Mouse (Mus musculus) G1E-ER4 (cell line): ENCODE results near the gene Mymx. TPM values are rescaled to one million over a fixed set of nuclear protein-coding genes. Genes with fewer than 3 reads are reported as not detected.

ENCODE experiments used
- GATA1 ChIP-seq: IDR thresholded peaks from one replicate; pipeline ENCODE4 v1.8.0; 2012; ENCODE audit warnings: low read length, inconsistent platforms
- polyA plus RNA-seq: library from polyadenylated mRNA; stranded (reverse); fragments of >175 nt; gene quantifications from 2 replicates; pipeline ENCODE4 v1.2.3, GENCODE M21; 2012

Gene Mymx
- polyA plus RNA-seq, 1 experiment = not detected

DNA sequence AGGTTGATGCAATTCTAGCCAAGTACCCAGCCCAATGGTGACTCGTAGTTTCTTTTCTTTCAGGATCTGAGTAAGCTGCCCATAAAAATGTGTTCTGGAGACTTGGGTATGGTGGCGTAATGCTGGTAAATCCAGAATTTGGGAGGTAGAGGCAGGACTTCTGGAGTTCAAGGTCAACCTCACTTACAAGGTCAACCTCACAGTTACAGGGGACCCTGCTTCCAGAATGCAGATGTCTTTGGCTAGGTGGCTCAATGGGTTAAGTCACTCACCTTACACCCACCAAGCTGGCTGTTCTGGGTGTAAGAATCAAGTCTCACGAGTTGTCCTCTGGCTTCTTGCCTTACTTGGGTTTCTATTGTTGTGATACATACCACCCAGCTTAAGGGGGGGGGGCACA is 14.8 kb upstream of the Mymx start:
- no peak for TF ChIP-seq GATA1

DNA sequence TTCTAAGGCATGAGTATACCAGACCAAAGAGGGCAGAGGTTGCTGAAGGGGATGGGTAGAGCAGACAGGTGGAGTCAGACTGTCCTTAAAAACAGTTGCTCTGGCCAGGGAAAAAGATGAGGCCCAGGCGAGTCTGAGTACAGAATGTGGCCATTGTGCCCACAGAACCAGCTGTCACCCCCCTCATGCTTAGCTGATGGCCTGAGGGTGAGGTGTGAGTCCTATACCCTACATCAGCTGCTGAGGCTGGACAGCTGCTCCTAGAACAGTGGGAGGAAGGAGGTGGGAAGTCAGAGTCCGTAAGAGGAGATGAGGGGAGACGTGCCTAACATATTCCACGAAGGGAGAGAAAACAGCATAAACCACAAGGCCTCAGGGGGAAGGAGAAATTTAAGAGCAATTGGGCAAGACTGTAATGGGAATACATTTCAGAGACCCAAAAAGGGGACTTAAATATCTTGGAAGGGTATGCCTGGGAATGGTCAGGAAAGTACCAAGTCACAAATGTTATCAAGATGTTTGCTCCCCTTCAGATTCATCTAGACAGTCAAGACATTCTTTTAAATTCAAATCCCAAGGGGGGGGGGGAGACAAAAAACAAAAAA is 14.2 kb upstream of the Mymx start:
- TF ChIP-seq GATA1 = no peak

DNA sequence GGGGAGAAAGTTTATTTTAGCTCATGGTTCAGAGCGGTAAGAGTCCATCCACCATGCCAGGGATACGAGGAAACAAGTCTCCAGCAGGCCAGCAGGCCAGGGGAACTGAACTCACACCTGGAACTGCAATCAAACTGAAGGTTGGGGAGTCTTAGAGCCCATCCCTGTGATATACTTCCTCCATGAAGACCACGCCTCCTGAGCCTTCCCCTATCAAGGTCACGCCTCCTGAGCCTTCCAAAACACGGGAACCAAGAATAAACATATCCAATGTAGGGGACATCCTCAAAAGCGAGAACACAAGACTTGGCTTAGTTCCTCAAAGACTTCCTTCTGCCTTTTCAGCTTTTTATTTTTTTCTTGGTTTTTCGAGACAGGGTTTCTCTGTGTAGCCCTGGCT is 11.0 kb upstream of the Mymx start:
- no peak for TF ChIP-seq GATA1

DNA sequence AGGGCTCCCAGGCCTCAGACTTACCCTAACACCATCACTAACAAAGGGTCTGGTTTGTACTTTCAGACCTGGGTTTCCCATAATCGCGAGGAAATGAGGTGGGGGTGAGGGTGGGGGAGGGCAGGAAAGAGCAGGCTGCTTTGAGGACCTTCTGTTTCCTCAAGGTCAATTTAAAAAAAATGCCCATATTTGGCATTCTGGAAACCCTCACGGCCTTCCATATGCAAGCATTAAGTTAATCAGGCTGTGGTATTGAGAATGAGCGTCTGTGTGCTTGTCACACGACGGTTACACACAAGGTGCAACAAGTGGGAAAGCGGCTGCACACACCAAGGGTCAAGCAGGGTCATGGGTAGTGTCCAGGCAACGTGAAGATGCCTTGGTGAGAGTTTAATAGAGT is 10.1 kb upstream of the Mymx start:
- no peak for TF ChIP-seq GATA1

DNA sequence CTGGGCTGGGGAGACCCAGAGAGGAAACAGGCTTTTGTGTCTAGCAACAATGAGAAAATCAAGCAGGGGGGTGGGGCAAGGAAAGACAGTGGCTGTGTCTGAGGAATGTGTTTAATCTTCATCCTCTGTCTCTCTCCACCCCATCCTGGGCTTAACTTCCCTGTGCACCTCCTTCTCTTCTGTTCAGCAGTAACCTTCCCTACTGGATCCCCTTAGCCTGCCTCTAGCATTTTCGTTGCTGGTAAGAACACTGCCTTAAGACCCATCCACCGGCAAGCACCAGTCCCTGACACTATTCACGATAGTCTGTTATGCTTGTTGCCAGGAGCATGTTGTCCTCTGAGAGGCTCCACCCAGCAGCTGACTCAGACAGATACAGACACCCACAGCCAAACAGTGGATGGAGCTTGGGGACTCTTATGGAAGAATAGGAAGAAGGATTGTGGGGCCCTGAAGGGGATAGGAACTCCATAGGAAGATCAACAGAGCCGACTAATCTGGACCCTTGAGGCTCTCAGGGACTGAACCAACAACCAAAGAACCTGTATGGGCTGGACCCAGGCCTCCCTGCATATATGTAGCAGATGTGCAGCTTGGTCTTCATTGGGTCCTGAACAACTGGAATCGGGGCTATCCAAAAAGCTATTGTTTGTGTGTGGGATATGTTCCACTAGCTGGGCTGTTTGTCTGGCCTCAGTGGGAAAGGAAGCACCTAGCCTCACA is 8.4 kb upstream of the Mymx start:
- TF ChIP-seq GATA1 = no peak

DNA sequence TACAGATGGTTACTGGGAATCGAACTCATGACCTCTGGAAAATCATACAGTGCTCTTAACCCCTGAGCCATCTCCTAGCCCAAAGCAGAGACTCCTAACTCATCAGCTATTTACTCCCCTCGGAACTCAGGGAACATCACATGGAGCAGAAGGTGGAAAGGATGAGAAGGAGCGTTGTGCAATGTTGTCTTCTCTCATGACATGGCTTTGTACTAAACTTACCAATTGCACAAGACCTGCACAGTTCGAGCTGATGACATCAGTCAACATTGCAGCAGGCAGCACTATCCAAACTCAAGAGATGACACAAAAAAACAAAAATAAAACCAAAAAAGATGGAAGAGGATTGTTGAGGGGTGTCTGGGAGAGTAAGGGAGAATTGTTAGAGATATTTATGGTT is 6.5 kb upstream of the Mymx start:
- TF ChIP-seq GATA1 = no peak

DNA sequence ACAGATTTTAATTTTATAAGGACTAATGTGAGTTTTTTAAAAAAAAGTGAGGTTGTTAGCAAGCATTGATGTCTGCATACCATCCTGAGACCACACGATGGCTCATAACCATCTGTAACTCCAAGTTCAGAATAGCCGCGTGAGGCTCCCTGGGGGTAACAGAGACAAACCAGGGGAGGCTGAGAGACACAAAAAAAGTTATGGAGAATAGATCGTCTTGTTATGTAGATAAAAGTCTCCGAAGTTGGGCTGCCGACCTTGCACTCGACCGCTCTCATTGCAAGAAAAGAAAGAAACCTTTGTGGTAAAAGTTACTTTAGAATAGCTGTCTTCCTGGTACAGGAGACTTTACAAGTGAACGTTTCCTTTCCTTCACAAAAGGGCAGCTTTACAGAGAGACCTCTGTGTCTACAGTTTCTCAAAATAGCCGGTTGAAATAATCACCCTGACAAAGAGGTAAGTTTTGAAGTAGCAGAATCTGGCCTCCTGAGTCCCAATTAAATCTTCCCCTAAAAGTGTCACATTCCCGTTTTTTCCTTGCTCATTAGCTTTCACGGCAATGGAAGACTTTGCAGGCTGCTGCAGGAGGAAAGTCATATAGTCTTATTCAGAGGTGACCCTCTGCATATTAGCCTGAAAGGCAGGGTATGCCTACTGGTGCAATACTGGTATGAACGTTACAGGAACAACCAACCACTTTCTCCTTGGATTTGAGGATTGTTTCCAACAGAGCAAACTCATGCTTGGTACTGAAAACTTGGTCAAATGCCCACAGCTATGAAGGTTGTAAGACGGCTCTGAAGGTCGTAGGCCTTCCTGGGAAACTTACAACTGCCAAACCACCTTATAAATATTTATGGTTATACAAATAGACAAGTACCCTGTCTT is 5.3 kb upstream of the Mymx start:
- no peak for TF ChIP-seq GATA1

DNA sequence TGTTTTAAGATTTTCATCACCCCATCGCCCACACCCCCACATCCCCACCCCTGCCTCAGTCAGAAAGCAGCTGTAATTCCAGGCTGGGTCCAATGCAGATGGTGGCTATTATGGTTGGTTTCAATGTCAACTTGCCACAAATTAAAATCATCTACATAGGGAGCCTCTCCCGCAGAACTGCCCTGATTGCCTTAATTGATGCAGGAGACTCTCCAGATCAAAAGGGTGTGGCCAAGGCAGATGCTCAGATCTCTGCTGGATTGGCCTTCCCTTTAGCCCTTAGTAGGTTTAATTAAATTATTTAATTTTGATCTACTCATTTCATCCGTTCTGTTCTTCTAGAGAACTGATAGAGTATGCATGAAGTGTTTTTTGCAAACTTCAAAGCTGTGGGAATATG is 1.1 kb upstream of the Mymx start:
- TF ChIP-seq GATA1 = no peak

DNA sequence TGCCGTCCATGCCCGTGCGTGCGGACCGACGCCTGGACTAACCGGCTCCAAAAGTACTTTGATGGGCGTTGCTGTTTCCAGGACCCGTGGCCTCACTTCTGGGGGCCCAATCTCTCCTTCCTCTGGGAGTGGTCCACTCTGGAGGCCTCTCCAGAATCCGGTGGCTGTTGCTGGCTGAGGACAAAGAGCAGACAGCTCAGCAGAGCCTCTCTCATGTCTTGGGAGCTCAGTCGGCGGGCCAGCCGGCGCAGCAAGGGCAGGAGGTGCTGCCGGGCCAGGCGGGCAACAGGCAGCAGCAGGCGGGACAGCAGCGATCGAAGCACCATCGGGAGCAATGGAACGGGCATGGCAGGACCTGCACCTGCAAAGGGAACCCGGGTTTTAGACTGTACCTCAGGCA is 577 bp downstream of the Mymx start:
- TF ChIP-seq GATA1 = no peak

DNA sequence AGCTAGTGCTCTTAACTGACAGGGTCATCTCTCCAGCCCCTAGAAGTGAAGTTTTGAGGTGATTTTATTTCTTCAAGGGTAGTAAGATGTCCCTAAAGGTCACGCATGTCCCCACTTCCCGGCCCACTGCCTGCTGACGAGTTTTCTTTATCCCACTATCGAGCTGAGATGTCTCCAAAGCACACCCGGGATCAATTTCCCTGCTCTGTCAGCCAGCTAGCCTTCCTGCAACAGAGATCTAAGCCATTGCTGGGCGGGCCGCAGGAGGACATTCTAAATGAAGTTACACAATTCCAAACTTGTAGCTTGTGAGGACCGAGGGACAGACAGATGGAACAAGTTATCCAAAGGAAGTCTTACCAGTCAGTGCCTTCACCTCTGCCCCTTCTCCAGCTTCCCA is 1.6 kb downstream of the Mymx start:
- TF ChIP-seq GATA1 = no peak

DNA sequence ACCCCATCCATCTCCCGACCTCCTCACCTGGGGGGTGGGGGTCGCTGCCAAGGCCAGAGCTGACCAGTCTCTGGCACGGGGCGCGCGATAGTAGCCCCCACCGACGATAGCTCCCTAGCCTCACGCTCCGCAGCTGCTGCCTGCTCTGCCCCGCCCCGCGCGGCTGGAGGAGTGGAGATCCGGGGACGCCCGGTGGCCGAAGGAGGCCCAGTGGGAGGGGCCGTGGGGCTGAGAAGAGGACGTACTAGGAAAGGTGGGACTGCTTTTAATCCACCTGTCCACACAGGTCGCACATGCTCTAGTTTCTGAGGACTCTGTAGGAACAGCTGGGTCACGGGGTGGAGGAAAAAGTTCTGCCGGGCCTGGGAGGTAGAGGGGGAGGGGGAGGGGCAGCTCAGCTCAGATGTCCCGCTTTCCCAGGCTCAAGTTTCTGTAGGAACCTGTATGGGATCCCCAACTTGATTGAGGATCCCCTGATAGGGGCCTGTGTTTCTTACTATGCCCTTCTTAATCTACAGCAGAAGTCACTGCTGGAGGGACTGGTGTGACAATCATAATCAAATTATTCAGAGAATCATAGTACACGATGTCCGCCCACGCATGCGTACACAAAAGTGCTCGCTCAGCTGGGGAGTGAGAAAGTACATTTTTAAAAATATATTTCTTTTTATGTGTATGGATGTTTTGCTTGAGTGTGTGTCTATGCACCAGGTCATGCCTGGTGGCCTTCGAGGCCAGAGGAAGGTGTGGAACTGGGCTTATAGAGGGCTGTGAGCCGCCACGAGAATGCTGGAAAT is 2.3 kb downstream of the Mymx start, which contains the start of gene Slc29a1:
Gene Slc29a1 (minus strand): TSS at position 161 of the 797 bp plus-strand sequence.
- TF ChIP-seq GATA1 = no peak

DNA sequence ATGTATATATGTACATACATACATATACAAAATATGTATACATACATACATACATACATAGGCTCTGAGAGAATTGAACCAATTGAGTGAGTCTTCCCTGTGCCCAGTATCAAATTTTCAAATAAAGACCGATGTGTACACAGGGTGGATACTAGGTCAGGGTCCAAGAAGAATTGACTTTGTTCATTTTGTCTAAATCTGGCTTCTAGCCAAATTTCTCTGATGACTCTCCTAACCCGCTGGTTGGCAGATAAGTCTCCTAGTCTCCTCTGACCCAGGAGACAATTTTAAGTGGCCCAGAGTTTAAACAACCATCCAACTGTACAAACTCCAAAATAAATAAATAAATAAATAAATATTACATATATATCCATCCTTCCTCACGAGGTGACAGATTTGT is 3.0 kb downstream of the Mymx start:
- no peak for TF ChIP-seq GATA1

DNA sequence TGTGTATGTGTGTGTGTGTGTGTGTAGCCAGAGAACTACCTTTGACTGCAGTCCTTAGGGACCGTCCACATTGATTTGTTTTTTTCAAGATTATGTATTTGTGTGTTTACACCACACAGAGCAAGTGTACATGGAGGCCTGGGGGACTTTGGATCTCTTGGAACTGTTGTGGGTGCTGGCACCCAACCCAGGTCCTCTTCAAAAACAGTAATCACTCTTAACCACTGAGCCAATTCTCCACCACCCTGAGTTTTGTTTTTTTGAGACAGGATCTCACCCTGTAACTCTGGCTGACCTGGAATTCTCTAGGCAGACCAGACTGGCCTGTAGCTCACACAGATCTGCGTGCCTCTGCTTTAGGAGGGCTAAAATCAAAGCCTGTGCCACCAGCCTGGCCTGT is 3.5 kb downstream of the Mymx start:
- TF ChIP-seq GATA1 = no peak

DNA sequence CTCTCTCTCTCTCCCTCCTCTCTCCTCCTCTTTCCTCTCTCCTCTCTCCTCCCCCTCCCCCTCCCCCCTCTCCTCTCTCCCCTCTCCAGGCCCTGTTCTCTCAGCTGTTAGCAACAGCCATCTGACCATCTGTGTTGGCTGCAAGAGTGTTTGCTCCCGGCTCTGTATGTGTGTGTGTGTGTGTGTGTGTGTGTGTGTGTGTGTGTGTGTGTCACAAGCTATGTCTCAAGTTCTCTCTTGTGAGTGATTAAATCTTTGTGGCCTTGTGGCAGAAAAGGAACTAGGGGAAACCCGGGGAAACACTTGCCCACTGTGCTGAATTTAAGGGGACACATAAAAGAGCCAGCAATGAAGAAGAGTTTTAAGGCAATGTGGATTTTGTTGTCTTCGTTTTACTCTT is 4.1 kb downstream of the Mymx start:
- TF ChIP-seq GATA1 = no peak

DNA sequence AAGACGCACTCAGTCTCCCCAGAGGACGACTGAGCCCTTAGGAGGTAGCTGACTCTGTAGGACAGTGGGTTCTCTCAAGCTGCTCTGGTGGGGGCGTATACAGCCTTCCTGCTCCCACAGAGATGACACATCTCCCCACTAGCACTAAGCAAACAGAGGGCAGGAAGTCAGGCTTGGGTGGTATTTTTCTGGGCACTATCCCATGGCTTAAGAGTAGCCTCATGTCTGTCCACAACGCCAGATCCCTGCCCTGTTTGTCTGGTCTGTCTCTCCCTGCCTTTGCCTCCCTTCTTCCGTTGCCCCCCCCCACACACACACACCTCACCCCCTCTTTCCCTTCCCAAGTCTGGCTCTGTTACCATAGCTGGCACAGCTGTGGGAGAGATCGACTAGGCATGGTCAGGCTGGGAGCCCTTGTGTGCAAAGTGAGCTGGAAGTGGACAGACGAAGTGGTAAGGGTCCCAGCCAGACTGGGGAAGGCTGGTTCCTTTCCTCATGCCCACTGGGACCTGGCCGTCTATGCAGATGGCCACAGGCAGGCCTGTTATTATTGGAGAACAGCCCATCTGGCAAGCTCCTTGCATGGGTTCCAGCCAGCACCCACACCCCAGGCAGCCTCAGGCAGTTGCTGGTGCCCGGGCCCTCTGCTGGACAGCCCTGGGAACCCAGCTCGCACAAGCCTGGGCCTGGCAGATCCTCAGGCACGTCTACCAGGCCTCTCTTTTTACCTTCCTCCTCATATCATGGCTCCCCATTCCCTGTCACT is 5.1 kb downstream of the Mymx start:
- TF ChIP-seq GATA1 = no peak
